Mouse (Mus musculus) midbrain, embryonic 10.5 days (tissue): ENCODE measurements around the gene Rrnad1. TPM values are rescaled to one million over a fixed set of nuclear protein-coding genes. Genes with fewer than 3 reads are reported as not detected.

ENCODE experiments used
- DNase-seq: peaks from one replicate; pipeline ENCODE4 v3.0.0-alpha.2; 2017; ENCODE audit warnings: low spot score
- H3K27ac ChIP-seq: fragments of 300-500 bp; sonication (generic); replicated peaks from 2 replicates; pipeline ENCODE4 v1.5.1; 2016; ENCODE audit warnings: mild to moderate bottlenecking
- H3K27me3 ChIP-seq: fragments of 300-500 bp; sonication (generic); 2 replicates; pipeline ENCODE4 v1.6.1; 2016; ENCODE audit warnings: low read depth, mild to moderate bottlenecking; ENCODE audit not compliant: poor library complexity, severe bottlenecking
- H3K36me3 ChIP-seq: fragments of 300-500 bp; sonication (generic); 2 replicates; pipeline ENCODE4 v1.6.1; 2016; ENCODE audit warnings: mild to moderate bottlenecking, moderate library complexity
- H3K4me1 ChIP-seq: fragments of 300-500 bp; sonication (generic); 2 replicates; pipeline ENCODE4 v1.6.1; 2016
- H3K4me3 ChIP-seq: fragments of 300-500 bp; sonication (generic); 2 replicates; pipeline ENCODE4 v1.5.1; 2016; ENCODE audit warnings: mild to moderate bottlenecking, moderate library complexity
- H3K9me3 ChIP-seq: fragments of 300-500 bp; sonication (generic); replicated peaks from 2 replicates; pipeline ENCODE4 v1.6.1; 2016; ENCODE audit warnings: mild to moderate bottlenecking
- WGBS: fragments of 180-500 bp; shearing (Covaris S2); methylation state at CpG from one replicate; pipeline ENCODE4 v1.1.7; 2016; 5-methylcytosine and 5-hydroxymethylcytosine counted together
- polyA plus RNA-seq: library from polyadenylated mRNA; unstranded; fragments of >200 nt; fragmentation: Nextera tagmentation; extraction: Ambion mirVana; gene quantifications from 2 replicates; pipeline ENCODE4 v1.2.1, GENCODE M21; 2016

Gene Rrnad1
- polyA plus RNA-seq, 1 experiment from 2014 or later: 21.6 TPM

GRCm38 (mm10) chr3:87960586-87961191, 30.2 kb upstream of the Rrnad1 start:
- Histone ChIP-seq H3K4me3 (peak overlapping the region; percentile 57), H3K9me3 (no peaks in the 10 kb centered on the region), H3K4me1 (peaks cover 62% of the 10 kb centered on the region), H3K27me3 (no peaks in the 10 kb centered on the region), H3K27ac (peak overlapping the region; percentile 95), H3K36me3 (no peaks in the 10 kb centered on the region)
- DNase-seq: peak; percentile 96
- 1% methylated on average over 27 of the region's 27 CpGs for WGBS

GRCm38 (mm10) chr3:87960191-87960585, 29.7 kb upstream of the Rrnad1 start:
- Histone ChIP-seq H3K4me3 (peak overlapping the region; percentile 57), H3K9me3 (no peaks in the 10 kb centered on the region), H3K27ac (peak overlapping the region; percentile 95), H3K36me3 (peaks cover 1% of the 10 kb centered on the region), H3K4me1 (peaks cover 62% of the 10 kb centered on the region), H3K27me3 (no peaks in the 10 kb centered on the region)
- under 1% methylated on average over 10 of the region's 10 CpGs for WGBS
- DNase-seq: no peak

GRCm38 (mm10) chr3:87959371-87959770, 28.9 kb upstream of the Rrnad1 start:
- WGBS: 66% methylated on average over 7 of the region's 7 CpGs
- H3K27me3 ChIP-seq: no peaks in the 10 kb centered on the region
- H3K4me3 ChIP-seq: peak overlapping the region; percentile 57; the same call in 1 of the 2 replicates
- no peak for DNase-seq
- H3K36me3 ChIP-seq: peaks cover 10% of the 10 kb centered on the region
- no peaks in the 10 kb centered on the region for H3K9me3 ChIP-seq
- peaks cover 62% of the 10 kb centered on the region for H3K4me1 ChIP-seq
- peak overlapping the region; percentile 95 for H3K27ac ChIP-seq

GRCm38 (mm10) chr3:87958967-87959366, 28.4 kb upstream of the Rrnad1 start:
- Histone ChIP-seq H3K27ac (peak overlapping the region; percentile 95), H3K4me3 (peak overlapping the region; percentile 57; the same call in 1 of the 2 replicates), H3K27me3 (no peaks in the 10 kb centered on the region), H3K4me1 (peaks cover 62% of the 10 kb centered on the region), H3K36me3 (peaks cover 14% of the 10 kb centered on the region), H3K9me3 (no peaks in the 10 kb centered on the region)
- DNase-seq: no peak
- WGBS: 38% methylated on average over 1 of the region's 1 CpGs

- Histone ChIP-seq H3K4me1 (peaks cover 63% of the 10 kb centered on the region), H3K27me3 (no peaks in the 10 kb centered on the region), H3K27ac (peak overlapping the region; percentile 95), H3K36me3 (peaks cover 19% of the 10 kb centered on the region), H3K4me3 (peak overlapping the region; percentile 18; the same call in 1 of the 2 replicates), H3K9me3 (no peaks in the 10 kb centered on the region)
- DNase-seq: no peak
- 35% methylated on average over 4 of the region's 4 CpGs for WGBS
Measured at GRCm38 (mm10) chr3:87958476-87958875, 28.0 kb upstream of the Rrnad1 start.

GRCm38 (mm10) chr3:87958056-87958455, 27.5 kb upstream of the Rrnad1 start:
- WGBS: 0% methylated on average over 1 of the region's 1 CpGs

GRCm38 (mm10) chr3:87952440-87952839, 21.9 kb upstream of the Rrnad1 start:
- WGBS: 2% methylated on average over 5 of the region's 5 CpGs
- Histone ChIP-seq H3K36me3 (peaks cover 41% of the 10 kb centered on the region), H3K4me1 (peaks cover 72% of the 10 kb centered on the region), H3K27me3 (peaks cover 18% of the 10 kb centered on the region), H3K9me3 (no peaks in the 10 kb centered on the region), H3K4me3 (peak overlapping the region; percentile 68), H3K27ac (peak overlapping the region; percentile 95)
- peak; percentile 47 for DNase-seq

More at GRCm38 (mm10) chr3:87958056-87958455, 27.5 kb upstream of the Rrnad1 start:
- no peaks in the 10 kb centered on the region for H3K9me3 ChIP-seq
- H3K4me3 ChIP-seq: peak overlapping the region; percentile 18; the same call in 1 of the 2 replicates
- peaks cover 23% of the 10 kb centered on the region for H3K36me3 ChIP-seq
- DNase-seq: peak; percentile 54
- H3K27ac ChIP-seq: peak overlapping the region; percentile 95
- H3K4me1 ChIP-seq: peaks cover 64% of the 10 kb centered on the region
- peaks cover 3% of the 10 kb centered on the region; the same call in 1 of the 2 replicates for H3K27me3 ChIP-seq

GRCm38 (mm10) chr3:87951946-87952345, 21.4 kb upstream of the Rrnad1 start:
- peaks cover 73% of the 10 kb centered on the region for H3K4me1 ChIP-seq
- peaks cover 18% of the 10 kb centered on the region for H3K27me3 ChIP-seq
- peaks cover 41% of the 10 kb centered on the region for H3K36me3 ChIP-seq
- WGBS: 17% methylated on average over 12 of the region's 12 CpGs
- no peak for DNase-seq
- H3K9me3 ChIP-seq: no peaks in the 10 kb centered on the region
- peak overlapping the region; percentile 95 for H3K27ac ChIP-seq
- peak overlapping the region; percentile 68 for H3K4me3 ChIP-seq

GRCm38 (mm10) chr3:87949955-87950515, 19.5 kb upstream of the Rrnad1 start:
- Histone ChIP-seq H3K9me3 (no peaks in the 10 kb centered on the region), H3K27me3 (peaks cover 18% of the 10 kb centered on the region), H3K4me1 (peaks cover 86% of the 10 kb centered on the region), H3K4me3 (peak overlapping the region; percentile 68), H3K27ac (peak overlapping the region; percentile 95), H3K36me3 (peaks cover 38% of the 10 kb centered on the region)
- DNase-seq: peak; percentile 66
- WGBS: under 1% methylated on average over 13 of the region's 13 CpGs

GRCm38 (mm10) chr3:87949266-87949954, 18.9 kb upstream of the Rrnad1 start:
- Histone ChIP-seq H3K36me3 (peaks cover 38% of the 10 kb centered on the region), H3K4me3 (peak overlapping the region; percentile 68), H3K27me3 (peaks cover 18% of the 10 kb centered on the region), H3K9me3 (no peaks in the 10 kb centered on the region), H3K27ac (peak overlapping the region; percentile 95), H3K4me1 (peaks cover 92% of the 10 kb centered on the region)
- DNase-seq: peak; percentile 41
- WGBS: under 1% methylated on average over 16 of the region's 16 CpGs

GRCm38 (mm10) chr3:87948378-87949265, 18.1 kb upstream of the Rrnad1 start, which contains the start of gene Crabp2:
Gene Crabp2 (plus strand): TSS chr3:87948666.
- peak within 1 kb of the TSS; percentile 95 for H3K27ac ChIP-seq
- peaks cover 100% of the 10 kb centered on the region for H3K4me1 ChIP-seq
- peaks cover 18% of the 10 kb centered on the region for H3K27me3 ChIP-seq
- DNase-seq: peak; percentile 81
- no peaks in the 10 kb centered on the region for H3K9me3 ChIP-seq
- H3K4me3 ChIP-seq: peak within 1 kb of the TSS; percentile 68
- H3K36me3 ChIP-seq: peaks cover 34% of the 10 kb centered on the region
- WGBS: under 1% methylated on average over 35 of the region's 35 CpGs

- H3K9me3 ChIP-seq: no peaks in the 10 kb centered on the region
- peaks cover 13% of the 10 kb centered on the region; the same call in 1 of the 2 replicates for H3K27me3 ChIP-seq
- WGBS: under 1% methylated on average over 17 of the region's 17 CpGs
- peak overlapping the region; percentile 68 for H3K4me3 ChIP-seq
- DNase-seq: peak; percentile 90
- H3K4me1 ChIP-seq: peaks cover 95% of the 10 kb centered on the region
- peaks cover 33% of the 10 kb centered on the region for H3K36me3 ChIP-seq
- peak overlapping the region; percentile 95 for H3K27ac ChIP-seq
Measured at GRCm38 (mm10) chr3:87947811-87948199, 17.3 kb upstream of the Rrnad1 start.
